Mouse (Mus musculus): ENCODE data around the gene Grin1. TPM values are rescaled to one million over a fixed set of nuclear protein-coding genes. Genes with fewer than 3 reads are reported as not detected.
A peak's percentile ranks its signal among the peaks of the same experiment; 100 is the strongest.

Gene Grin1
- total and polyA plus RNA-seq, 3 experiments: 0.07 TPM; not detected in 2

GRCm38 (mm10) chr2:25332286-25333160, 13.5 kb upstream of the Grin1 start, which contains the start of gene Man1b1:
Gene Man1b1 (plus strand): TSS chr2:25332338.
- peak within 1 kb of the TSS; percentile 84 for H3K27ac ChIP-seq (ENCODE audit: control insufficient read depth, low read depth, low read length)
- peak within 1 kb of the TSS; percentile 78 to 92 for H3K4me3 ChIP-seq (ENCODE audit: control insufficient read depth in 1 of 2, insufficient read depth in 1 of 2, low read depth in 2 of 2, low read length in 2 of 2)
- peaks cover 22% of the 10 kb centered on the region for H3K79me2 ChIP-seq (ENCODE audit: control insufficient read depth, insufficient read depth, low read length, poor library complexity)
- DNase-seq (ENCODE audit: low read depth, low spot score): peak; percentile 100
- H3K4me1 ChIP-seq (ENCODE audit: control insufficient read depth in 1 of 2, insufficient read depth in 2 of 2, low read length in 2 of 2): peaks cover 3 to 15% of the 10 kb centered on the region in 2 experiments; a peak in 3 of 4 replicates
- no peaks in the 10 kb centered on the region for H3K9me3 ChIP-seq (replicated peaks; ENCODE audit: insufficient read depth, low read length)
- H3K36me3 ChIP-seq (ENCODE audit: control insufficient read depth in 1 of 2, insufficient read depth in 2 of 2, low read length in 2 of 2): peaks cover 1 to 15% of the 10 kb centered on the region in 2 experiments
- no peaks in the 10 kb centered on the region for H3K27me3 ChIP-seq (ENCODE audit: control insufficient read depth in 1 of 2, insufficient read depth in 2 of 2, low read length in 2 of 2)
- H3K9ac ChIP-seq (ENCODE audit: control insufficient read depth, low read depth, low read length, poor library complexity, severe bottlenecking): peak within 1 kb of the TSS; percentile 90
- TF ChIP-seq UBTF (IDR thresholded peaks at IDR 0.05; ENCODE audit: borderline replicate concordance, insufficient read depth, low read depth, low read length) (no peak), MYB (IDR thresholded peaks at IDR 0.05; ENCODE audit: low read depth, low read length) (peak; percentile 75), TAL1 (IDR thresholded peaks at IDR 0.05; ENCODE audit: low read length) (no peak), MAX (IDR thresholded peaks at IDR 0.05; ENCODE audit: low read length) (no peak; the same call in 1 of the 2 replicates), SIN3A (IDR thresholded peaks at IDR 0.05; ENCODE audit: low read length) (peak; percentile 98), CHD2 (IDR thresholded peaks at IDR 0.05; ENCODE audit: low read length) (no peak), MAZ (IDR thresholded peaks at IDR 0.05; ENCODE audit: low read depth, low read length) (no peak; the same call in 1 of the 2 replicates), GATA1 (IDR thresholded peaks at IDR 0.05; ENCODE audit: low read depth, low read length) (peak; percentile 95), EP300 (IDR thresholded peaks at IDR 0.05; ENCODE audit: low read depth in 1 of 2, low read length in 2 of 2) (0 out of 4 replicates have a peak, but pooled peaks of 1 of the 2 experiments have one; percentile 2), RCOR1 (IDR thresholded peaks at IDR 0.05; ENCODE audit: low read depth, low read length) (no peak), MYC (IDR thresholded peaks at IDR 0.05; ENCODE audit: low read depth, low read length) (peak; percentile 55; the same call in 1 of the 2 replicates), MXI1 (IDR thresholded peaks at IDR 0.05; ENCODE audit: low read depth, low read length) (peak; percentile 85), MAFK (IDR thresholded peaks at IDR 0.05; ENCODE audit: borderline replicate concordance, low read depth, low read length) (no peak), TCF12 (IDR thresholded peaks at IDR 0.05; ENCODE audit: low read depth, low read length) (peak; percentile 66; the same call in 1 of the 2 replicates), HCFC1 (IDR thresholded peaks at IDR 0.05; ENCODE audit: low read depth, low read length) (peak; percentile 97), ELF1 (IDR thresholded peaks at IDR 0.05; ENCODE audit: low read depth, low read length) (peak; percentile 92), POLR2A (IDR thresholded peaks at IDR 0.05; ENCODE audit: control insufficient read depth in 1 of 2, insufficient read depth in 1 of 2, low read depth in 1 of 2, low read length in 2 of 2, poor library complexity in 1 of 2) (peak; percentile 86), KAT2A (conservative IDR thresholded peaks at IDR 0.05; ENCODE audit: low read depth, low read length) (peak; percentile 84), JUND (IDR thresholded peaks at IDR 0.05; ENCODE audit: low read depth, low read length) (no peak), NRF1 (IDR thresholded peaks at IDR 0.05; ENCODE audit: insufficient read depth, low read depth, low read length, poor library complexity, severe bottlenecking) (peak; percentile 95), TBP (IDR thresholded peaks at IDR 0.05; ENCODE audit: low read depth, low read length) (peak; percentile 53; the same call in 1 of the 2 replicates), MEF2A (IDR thresholded peaks at IDR 0.05; ENCODE audit: extremely low read depth, insufficient replicate concordance, low read depth, low read length, poor library complexity, severe bottlenecking) (no peak), CTCF (IDR thresholded peaks at IDR 0.05 in 2 of 3, conservative IDR thresholded peaks at IDR 0.05 in 1 of 3; ENCODE audit: control insufficient read depth in 1 of 3, insufficient read depth in 1 of 3, low read depth in 2 of 3, low read length in 3 of 3, poor library complexity in 1 of 3, severe bottlenecking in 1 of 3) (no peak), ZC3H11A (IDR thresholded peaks at IDR 0.05; ENCODE audit: low read depth, low read length) (no peak), BHLHE40 (IDR thresholded peaks at IDR 0.05; ENCODE audit: borderline replicate concordance, low read depth, low read length) (no peak), USF1 (IDR thresholded peaks at IDR 0.05; ENCODE audit: low read depth, low read length) (peak; percentile 70), USF2 (IDR thresholded peaks at IDR 0.05; ENCODE audit: borderline replicate concordance in 1 of 2, insufficient read depth in 1 of 2, low read depth in 1 of 2, low read length in 2 of 2) (no peak), ETS1 (IDR thresholded peaks at IDR 0.05; ENCODE audit: low read depth, low read length) (peak; percentile 74; the same call in 1 of the 2 replicates), ZNF384 (IDR thresholded peaks at IDR 0.05; ENCODE audit: low read depth, low read length) (no peak), ZMIZ1 (IDR thresholded peaks at IDR 0.05; ENCODE audit: low read depth, low read length) (peak; percentile 3; the same call in 1 of the 2 replicates), CHD1 (IDR thresholded peaks at IDR 0.05; ENCODE audit: low read depth, low read length) (no peak), NELFE (IDR thresholded peaks at IDR 0.05; ENCODE audit: low read depth, low read length) (peak; percentile 88), RAD21 (IDR thresholded peaks at IDR 0.05; ENCODE audit: low read depth, low read length) (no peak), GABPA (IDR thresholded peaks at IDR 0.05; ENCODE audit: low read depth, low read length) (peak; percentile 86; the same call in 1 of the 2 replicates), SMC3 (IDR thresholded peaks at IDR 0.05; ENCODE audit: low read depth, low read length) (no peak)

All from MEL (cell line).